Mouse (Mus musculus): ENCODE results near the gene Gm49325. TPM values are rescaled to one million over a fixed set of nuclear protein-coding genes. Genes with fewer than 3 reads are reported as not detected.

Gm49325 gene
- polyA plus RNA-seq, 1 experiment from 2014 or later, result 5.1 TPM

MicroRNAs within 50 kb of the gene (microRNA counts, 519-probe panel; counts per million panel counts)
- microRNA mmu-miR-1930, result 582 counts per million, percentile 70 among the panel's probes with 10 or more counts

Small RNAs within 50 kb of the gene (microRNA-seq; reads per million reads assigned to microRNA genes)
- gene Mir1930, result 20.0 reads per million, percentile 31 among the genes with 10 or more reads in this experiment

Other genes starting within 250 kb of the Gm49325 start
- gene Adarb1, start 187.9 kb upstream of the Gm49325 start, polyA plus RNA-seq (2016; fragmentation: Nextera tagmentation; extraction: Ambion mirVana), result 2.9 and 3.2 TPM in 2 replicates
- 32.7 and 33.7 TPM in 2 replicates for gene Fam207a, start 90.4 kb upstream of the Gm49325 start, polyA plus RNA-seq (2016; fragmentation: Nextera tagmentation; extraction: Ambion mirVana)
- gene Itgb2, start 75.9 kb upstream of the Gm49325 start, polyA plus RNA-seq (2016; fragmentation: Nextera tagmentation; extraction: Ambion mirVana), result 13.5 and 13.9 TPM in 2 replicates
- gene Pttg1ip, start 24.5 kb upstream of the Gm49325 start, polyA plus RNA-seq (2016; fragmentation: Nextera tagmentation; extraction: Ambion mirVana), result 68.8 and 72.8 TPM in 2 replicates
- gene Sumo3, start 100 bp upstream of the Gm49325 start, polyA plus RNA-seq (2016; fragmentation: Nextera tagmentation; extraction: Ambion mirVana), result 138 and 146 TPM in 2 replicates
- gene Ube2g2, start 16.1 kb downstream of the Gm49325 start, polyA plus RNA-seq (2016; fragmentation: Nextera tagmentation; extraction: Ambion mirVana), result 55.7 and 59.9 TPM in 2 replicates
- 0.05 TPM in 1 of 2 replicates, not detected in the other for gene Tspear, start 80.4 kb downstream of the Gm49325 start, polyA plus RNA-seq (2016; fragmentation: Nextera tagmentation; extraction: Ambion mirVana)
- gene Gm19402, start 84.6 kb downstream of the Gm49325 start, polyA plus RNA-seq (2016; fragmentation: Nextera tagmentation; extraction: Ambion mirVana), result not detected in 2 replicates
- gene Gm9508, start 91.0 kb downstream of the Gm49325 start, polyA plus RNA-seq (2016; fragmentation: Nextera tagmentation; extraction: Ambion mirVana), result not detected in 2 replicates
- gene Gm10272, start 100.4 kb downstream of the Gm49325 start, polyA plus RNA-seq (2016; fragmentation: Nextera tagmentation; extraction: Ambion mirVana), result not detected in 2 replicates
- gene Gm10024, start 105.3 kb downstream of the Gm49325 start, polyA plus RNA-seq (2016; fragmentation: Nextera tagmentation; extraction: Ambion mirVana), result not detected in 2 replicates
- gene Gm10142, start 109.6 kb downstream of the Gm49325 start, polyA plus RNA-seq (2016; fragmentation: Nextera tagmentation; extraction: Ambion mirVana), result not detected in 2 replicates
- not detected in 2 replicates for gene Krtap12-1, start 114.4 kb downstream of the Gm49325 start, polyA plus RNA-seq (2016; fragmentation: Nextera tagmentation; extraction: Ambion mirVana)
- not detected in 2 replicates for gene Gm10100, start 120.3 kb downstream of the Gm49325 start, polyA plus RNA-seq (2016; fragmentation: Nextera tagmentation; extraction: Ambion mirVana)
- not detected in 2 replicates for gene Gm18596, start 136.4 kb downstream of the Gm49325 start, polyA plus RNA-seq (2016; fragmentation: Nextera tagmentation; extraction: Ambion mirVana)
- not detected in 2 replicates for gene Gm9736, start 145.2 kb downstream of the Gm49325 start, polyA plus RNA-seq (2016; fragmentation: Nextera tagmentation; extraction: Ambion mirVana)
- gene Gm3233, start 153.5 kb downstream of the Gm49325 start, polyA plus RNA-seq (2016; fragmentation: Nextera tagmentation; extraction: Ambion mirVana), result not detected in 2 replicates
- not detected in 2 replicates for gene Gm3238, start 165.1 kb downstream of the Gm49325 start, polyA plus RNA-seq (2016; fragmentation: Nextera tagmentation; extraction: Ambion mirVana)
- not detected in 2 replicates for gene Gm7138, start 170.7 kb downstream of the Gm49325 start, polyA plus RNA-seq (2016; fragmentation: Nextera tagmentation; extraction: Ambion mirVana)
- not detected in 2 replicates for gene Gm3250, start 176.3 kb downstream of the Gm49325 start, polyA plus RNA-seq (2016; fragmentation: Nextera tagmentation; extraction: Ambion mirVana)
- gene Gm7137, start 182.0 kb downstream of the Gm49325 start, polyA plus RNA-seq (2016; fragmentation: Nextera tagmentation; extraction: Ambion mirVana), result not detected in 2 replicates
- gene Gm9639, start 188.9 kb downstream of the Gm49325 start, polyA plus RNA-seq (2016; fragmentation: Nextera tagmentation; extraction: Ambion mirVana), result not detected in 2 replicates
- gene Gm19668, start 192.9 kb downstream of the Gm49325 start, polyA plus RNA-seq (2016; fragmentation: Nextera tagmentation; extraction: Ambion mirVana), result not detected in 2 replicates
- gene Gm9507, start 205.6 kb downstream of the Gm49325 start, polyA plus RNA-seq (2016; fragmentation: Nextera tagmentation; extraction: Ambion mirVana), result not detected in 2 replicates
- not detected in 2 replicates for gene Gm2696, start 208.5 kb downstream of the Gm49325 start, polyA plus RNA-seq (2016; fragmentation: Nextera tagmentation; extraction: Ambion mirVana)
- not detected in 2 replicates for gene Krtap10-4, start 220.9 kb downstream of the Gm49325 start, polyA plus RNA-seq (2016; fragmentation: Nextera tagmentation; extraction: Ambion mirVana)
- not detected in 2 replicates for gene Krtap10-10, start 229.8 kb downstream of the Gm49325 start, polyA plus RNA-seq (2016; fragmentation: Nextera tagmentation; extraction: Ambion mirVana)
- not detected in 2 replicates for gene Gm36176, start 240.6 kb downstream of the Gm49325 start, polyA plus RNA-seq (2016; fragmentation: Nextera tagmentation; extraction: Ambion mirVana)
- gene Gm10318, start 246.7 kb downstream of the Gm49325 start, polyA plus RNA-seq (2016; fragmentation: Nextera tagmentation; extraction: Ambion mirVana), result not detected in 2 replicates